ENCODE assay signal across 9 mouse cellular contexts in genomic region chr9:72871506-72872297, GRCm38 (mm10). TPM values are rescaled to one million over a fixed set of nuclear protein-coding genes. Genes with fewer than 3 reads are reported as not detected.
DNase-seq lines count a peak whose midpoint lies in the region; ATAC-seq lines count a peak whose summit lies in the region.
"Had no signal": no experiment of that assay in that cellular context is flagged by ENCODE, and none has a peak within 500 bp of the region (broad histone marks: within the 10 kb centered on the region; RNA-seq: fewer than 3 reads in every experiment).

No protein-coding gene starts in this region.

- peak overlapping the region; percentile 24; the same call in 1 of the 2 replicates for H3K4me3 ChIP-seq in hindbrain, embryonic 10.5 days
- H3K4me3 ChIP-seq in midbrain, embryonic 11.5 days (ENCODE audit: low read depth, low read length): no peak overlapping the region

- no peaks in the 10 kb centered on the region for H3K27me3 ChIP-seq in hindbrain, embryonic 10.5 days (ENCODE audit: insufficient read depth, poor library complexity, severe bottlenecking)
- H3K27me3 ChIP-seq in midbrain, embryonic 11.5 days (ENCODE audit: control insufficient read depth, insufficient read depth, low read length): no peaks in the 10 kb centered on the region

- intact Hi-C loops in gastrocnemius, postnatal 14 days (cut with DNase I; ENCODE audit: low total_unique reads): no loop called here
- intact Hi-C loops in left cerebral cortex, postnatal 25 days (cut with DNase I): no loop called here

- 0 out of 2 replicates have a peak, but pooled peaks have one; percentile 35 for ATAC-seq in midbrain, embryonic 11.5 days (ENCODE audit: low FRiP score)

- H3K4me1 ChIP-seq in hindbrain, embryonic 10.5 days (replicated peaks): peaks cover 40% of the 10 kb centered on the region
- peaks cover 15% of the 10 kb centered on the region for H3K4me1 ChIP-seq in midbrain, embryonic 11.5 days (ENCODE audit: control insufficient read depth, insufficient read depth, low read length)

- H3K9me3 ChIP-seq in hindbrain, embryonic 10.5 days: no peaks in the 10 kb centered on the region
- H3K9me3 ChIP-seq in midbrain, embryonic 11.5 days (ENCODE audit: control insufficient read depth, low read length): no peaks in the 10 kb centered on the region

- H3K4me2 ChIP-seq in midbrain, embryonic 11.5 days: no peak overlapping the region

- H3K9ac ChIP-seq in midbrain, embryonic 11.5 days (ENCODE audit: low read length): no peak overlapping the region
- H3K9ac ChIP-seq: liver, embryonic 14.5 days had no signal

- DNase-seq in gastrocnemius, postnatal 14 days: peak; percentile 18
- DNase-seq in gastrocnemius, adult 18-20 months (ENCODE audit: low spot score): no peak
- peak; percentile 69 for DNase-seq in embryo, embryonic 10.5 days (ENCODE audit: low spot score)
- DNase-seq in hindbrain, embryonic 10.5 days (ENCODE audit: low spot score): no peak
- peak; percentile 87 for DNase-seq in midbrain, embryonic 11.5 days (ENCODE audit: low spot score, missing footprints)
- DNase-seq in spleen, postnatal 36 days (ENCODE audit: low spot score in 2 of 2): no peak
- DNase-seq in layer of hippocampus, adult 9-10 months (ENCODE audit: low spot score): no peak
- DNase-seq in left cerebral cortex, postnatal 25 days (ENCODE audit: low spot score in 2 of 2): no peak

- H3K36me3 ChIP-seq in hindbrain, embryonic 10.5 days: peaks cover 85% of the 10 kb centered on the region
- no peaks in the 10 kb centered on the region for H3K36me3 ChIP-seq in midbrain, embryonic 11.5 days (ENCODE audit: control insufficient read depth, insufficient read depth, low read length)

- peak overlapping the region; percentile 83 for H3K27ac ChIP-seq in hindbrain, embryonic 10.5 days
- peak overlapping the region; percentile 59 for H3K27ac ChIP-seq in midbrain, embryonic 11.5 days (ENCODE audit: low read depth, low read length)
- H3K27ac ChIP-seq: liver, embryonic 14.5 days had no signal

- 14% methylated on average over 13 of the region's 13 CpGs for WGBS in hindbrain, embryonic 10.5 days
- WGBS in midbrain, embryonic 11.5 days: 17% methylated on average over 13 of the region's 13 CpGs

RNA-seq across cellular contexts. Expression of gene Pygo1, which starts 53.7 kb away (rescaled TPM):
- total RNA-seq in gastrocnemius, postnatal 14 days (2021): 1 to 10 TPM; 4.0 to 6.2 TPM
- total RNA-seq in gastrocnemius, adult 18-20 months (2021): 10 to 100 TPM; 14.6 to 14.9 TPM
- 5.4 and 6.1 TPM in 2 replicates for polyA plus RNA-seq in hindbrain, embryonic 10.5 days (2016; fragmentation: Nextera tagmentation; extraction: Ambion mirVana)
- 10.1 and 10.8 TPM in 2 replicates for polyA plus RNA-seq in midbrain, embryonic 11.5 days (2014; fragmentation: Nextera tagmentation; extraction: Ambion mirVana)
- 10 to 100 TPM; 14.5 to 14.6 TPM for total RNA-seq in left cerebral cortex, postnatal 25 days (2021)

Comparison
In these comparisons a context has a peak if more than half of its experiments do, and no peak if none do; other contexts are left out.
1. DNase-seq: peak in gastrocnemius, postnatal 14 days (single experiment), embryo, embryonic 10.5 days (single experiment) and midbrain, embryonic 11.5 days (single experiment); none in gastrocnemius, adult 18-20 months (single experiment), hindbrain, embryonic 10.5 days (single experiment), spleen, postnatal 36 days (0 of 2), layer of hippocampus, adult 9-10 months (single experiment) and left cerebral cortex, postnatal 25 days (0 of 2).